Mouse (Mus musculus): ENCODE measurements at regions not wholly inside any gene's neighbourhood (a gene's known extent, or its start where the extent isn't known, plus 50 kb on each side); places are given as distances from the start of the nearest gene placed in this dataset.

DNA sequence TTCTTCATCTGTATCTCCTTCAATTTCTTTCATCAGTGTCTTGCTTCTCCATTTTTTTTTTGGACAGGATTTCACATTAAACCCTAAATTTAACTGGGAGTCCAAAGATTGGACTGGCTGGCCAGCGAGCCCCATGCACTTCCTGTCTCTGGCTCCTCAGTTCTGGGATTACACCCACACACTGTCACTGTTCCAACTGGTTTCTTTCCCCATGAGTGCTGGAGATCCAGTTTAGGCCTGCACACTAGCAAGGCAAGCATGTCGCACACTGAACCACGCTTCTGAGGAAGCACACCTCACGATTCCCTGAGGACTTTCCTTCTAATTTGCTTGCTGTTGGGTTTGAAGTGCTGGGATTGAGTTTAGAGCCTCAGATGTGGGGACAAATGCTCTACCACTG is 50.5 kb upstream of the Sash1 start:
- ATAC-seq (ENCODE audit: insufficient read depth, low FRiP score) = no peak
- no peak overlapping the region for H3K27ac ChIP-seq (ENCODE audit: low read length)
- H3K4me3 ChIP-seq (replicated peaks; ENCODE audit: low read length) = no peak overlapping the region
- H3K9me3 ChIP-seq (replicated peaks; ENCODE audit: control insufficient read depth, low read length) = no peaks in the 10 kb centered on the region
- no peaks in the 10 kb centered on the region for H3K36me3 ChIP-seq (ENCODE audit: control insufficient read depth, insufficient read depth, low read length)
- H3K4me1 ChIP-seq (ENCODE audit: control insufficient read depth, insufficient read depth, low read length) = peaks cover 5% of the 10 kb centered on the region
- no peak overlapping the region for H3K9ac ChIP-seq (ENCODE audit: low read length)
- no peak overlapping the region for H3K4me2 ChIP-seq (ENCODE audit: low read depth, low read length)
- no peaks in the 10 kb centered on the region for H3K27me3 ChIP-seq (ENCODE audit: control insufficient read depth, insufficient read depth, low read length)
- WGBS = 73% methylated on average over 4 of the region's 4 CpGs
